Mouse (Mus musculus) heart, adult 2 months (tissue): ENCODE data around the gene Hoxa11. TPM values are rescaled to one million over a fixed set of nuclear protein-coding genes. Genes with fewer than 3 reads are reported as not detected.

ENCODE experiments used
- DNase-seq, 2 experiments: peaks; one replicate each; pipeline ENCODE4 v3.0.0; 2021
- H3K27ac ChIP-seq: fragments of 200-600 bp; 2 replicates; pipeline ENCODE4 v1.8.1; 2022
- H3K27me3 ChIP-seq: fragments of 200-500 bp; 2 replicates; pipeline ENCODE4 v1.6.1; 2012; ENCODE audit warnings: mild to moderate bottlenecking, low read length, inconsistent platforms, mixed read lengths; ENCODE audit not compliant: control insufficient read depth, insufficient read depth
- H3K36me3 ChIP-seq: fragments of 200-500 bp; 2 replicates; pipeline ENCODE4 v1.6.1; 2012; ENCODE audit warnings: low read length, inconsistent platforms; ENCODE audit not compliant: control insufficient read depth, insufficient read depth
- H3K4me1 ChIP-seq: fragments of 200-500 bp; 2 replicates; pipeline ENCODE4 v1.6.1; 2011; ENCODE audit warnings: low read length; ENCODE audit not compliant: control insufficient read depth, insufficient read depth
- H3K4me3 ChIP-seq: fragments of 200-600 bp; 2 replicates; pipeline ENCODE4 v1.8.1; 2022
- H3K79me2 ChIP-seq: fragments of 200-500 bp; replicated peaks from 2 replicates; pipeline ENCODE4 v1.6.1; 2012; ENCODE audit warnings: mild to moderate bottlenecking, inconsistent platforms, low read length, moderate library complexity, mixed read lengths; ENCODE audit not compliant: control insufficient read depth, insufficient read depth
- H3K9ac ChIP-seq: fragments of 200-500 bp; 2 replicates; pipeline ENCODE4 v1.6.1; 2012; ENCODE audit warnings: low read depth, mild to moderate bottlenecking, control low read depth, inconsistent platforms, low read length, mixed read lengths
- CTCF ChIP-seq: fragments of 200-600 bp; IDR thresholded peaks from 2 replicates; pipeline ENCODE4 v1.8.1; 2022; ENCODE audit warnings: antibody characterized with exemption, mild to moderate bottlenecking, moderate library complexity
- EP300 ChIP-seq: fragments of 200-500 bp; IDR thresholded peaks from 2 replicates; pipeline ENCODE4 v1.6.1; 2011; ENCODE audit warnings: low read depth, low read length, control low read depth; ENCODE audit not compliant: insufficient read depth
- POLR2A ChIP-seq: fragments of 200-500 bp; IDR thresholded peaks from 2 replicates; pipeline ENCODE4 v1.6.1; 2011; ENCODE audit warnings: mild to moderate bottlenecking, low read depth, low read length, control low read depth; ENCODE audit not compliant: insufficient read depth
- WGBS: fragments of 180-500 bp; shearing (Covaris S2); methylation state at CpG from one replicate; pipeline ENCODE4 v1.1.7; 2018; 5-methylcytosine and 5-hydroxymethylcytosine counted together
- intact Hi-C: fragments of 180-260 bp; cut with DNase I; formaldehyde crosslinking; loops from one replicate; pipeline ENCODE4 v1.15.1; 2025
- polyA plus RNA-seq: library from polyadenylated mRNA; depleted of rRNA; stranded (reverse); fragments of >200 nt; gene quantifications from 2 replicates; pipeline ENCODE4 v1.2.3, GENCODE M21; 2012
- total RNA-seq, 2 experiments: library from RNA; stranded (reverse); gene quantifications; 2 replicates each; pipeline ENCODE4 v1.2.3; 2021

The Hoxa11 gene
- total and polyA plus RNA-seq, 3 experiments, result not detected

- Histone ChIP-seq H3K27ac (no peak overlapping the region), H3K4me1 (no peaks in the 10 kb centered on the region; the same call in 1 of the 2 replicates), H3K27me3 (peaks cover 52% of the 10 kb centered on the region), H3K79me2 (no peaks in the 10 kb centered on the region), H3K36me3 (no peaks in the 10 kb centered on the region), H3K9ac (no peak overlapping the region), H3K4me3 (no peak overlapping the region)
- intact Hi-C loops, result no loop called here
- whole genome bisulfite sequencing, result 5% methylated on average over 38 of the region's 38 CpGs
- DNase-seq, result peak in 1 of 2 experiments; percentile 10
- TF ChIP-seq CTCF (no peak), EP300 (no peak), POLR2A (no peak)
Observed at GRCm38 (mm10) chr6:52228475-52229465, 16.8 kb downstream of the Hoxa11 start.

- Histone ChIP-seq H3K79me2 (no peaks in the 10 kb centered on the region), H3K4me3 (no peak overlapping the region), H3K27me3 (peaks cover 44% of the 10 kb centered on the region), H3K9ac (no peak overlapping the region), H3K4me1 (no peaks in the 10 kb centered on the region; the same call in 1 of the 2 replicates), H3K36me3 (no peaks in the 10 kb centered on the region), H3K27ac (no peak overlapping the region)
- intact Hi-C loops, result no loop called here
- whole genome bisulfite sequencing, result 11% methylated on average over 11 of the region's 11 CpGs
- DNase-seq, result no peak
- TF ChIP-seq CTCF (no peak), EP300 (no peak), POLR2A (no peak)
Observed at GRCm38 (mm10) chr6:52227470-52228222, 18.0 kb downstream of the Hoxa11 start.

DNA sequence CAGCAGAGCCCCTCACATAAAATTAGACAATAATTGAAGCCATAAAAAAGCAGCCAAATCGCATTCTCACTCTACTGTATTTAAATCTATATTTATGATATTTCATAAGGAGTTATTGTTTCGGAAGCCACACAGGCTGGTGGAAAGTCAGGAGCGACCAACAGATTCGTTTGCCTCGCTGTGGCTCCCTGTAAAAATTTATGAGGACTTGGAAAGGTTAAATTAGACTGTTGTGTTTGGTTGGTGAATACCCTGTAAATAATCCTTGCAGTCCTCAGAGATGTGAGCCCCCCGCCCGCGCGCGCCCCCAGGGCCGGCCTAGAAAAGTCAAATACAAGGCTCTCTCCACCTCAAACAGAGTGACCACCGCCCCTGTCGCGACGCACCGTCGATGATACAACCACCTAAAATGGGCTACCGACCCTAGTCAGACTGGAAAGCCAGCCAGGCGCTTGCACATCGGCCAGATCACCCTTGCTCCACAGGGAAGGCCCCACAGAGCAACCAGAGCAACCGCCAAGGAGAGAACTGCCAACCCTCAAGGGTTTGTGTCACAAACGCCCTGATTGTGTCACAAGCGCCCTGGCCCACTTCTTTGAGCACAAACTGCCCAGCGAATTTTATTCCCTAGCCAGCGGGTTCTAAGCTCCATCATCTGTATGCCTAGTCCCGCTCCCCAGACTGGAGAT, 18.9 kb downstream of the Hoxa11 start:
- H3K9ac ChIP-seq, result no peak overlapping the region
- H3K4me1 ChIP-seq, result no peaks in the 10 kb centered on the region
- no peaks in the 10 kb centered on the region for H3K36me3 ChIP-seq
- H3K27me3 ChIP-seq, result peaks cover 42% of the 10 kb centered on the region
- no peak for DNase-seq
- no peak overlapping the region for H3K4me3 ChIP-seq
- no peak overlapping the region for H3K27ac ChIP-seq
- WGBS, result 7% methylated on average over 26 of the region's 26 CpGs
- intact Hi-C loops, result no loop called here
- TF ChIP-seq EP300 (no peak), POLR2A (no peak), CTCF (no peak)
- no peaks in the 10 kb centered on the region for H3K79me2 ChIP-seq

GRCm38 (mm10) chr6:52225612-52226568, 19.7 kb downstream of the Hoxa11 start:
- no peak overlapping the region for H3K4me3 ChIP-seq

More at GRCm38 (mm10) chr6:52225612-52226568, 19.7 kb downstream of the Hoxa11 start:
- intact Hi-C loops, result no loop called here
- peaks cover 1% of the 10 kb centered on the region; the same call in 1 of the 2 replicates for H3K4me1 ChIP-seq
- TF ChIP-seq EP300, result no peak
- WGBS, result 5% methylated on average over 69 of the region's 69 CpGs
- H3K79me2 ChIP-seq, result no peaks in the 10 kb centered on the region
- DNase-seq, result peak in 1 of 2 experiments; percentile 16
- H3K36me3 ChIP-seq, result no peaks in the 10 kb centered on the region
- H3K9ac ChIP-seq, result no peak overlapping the region
- H3K27ac ChIP-seq, result no peak overlapping the region
- H3K27me3 ChIP-seq, result peaks cover 45% of the 10 kb centered on the region
